Mouse (Mus musculus): ENCODE results near the gene St3gal4.

Gene St3gal4

DNA sequence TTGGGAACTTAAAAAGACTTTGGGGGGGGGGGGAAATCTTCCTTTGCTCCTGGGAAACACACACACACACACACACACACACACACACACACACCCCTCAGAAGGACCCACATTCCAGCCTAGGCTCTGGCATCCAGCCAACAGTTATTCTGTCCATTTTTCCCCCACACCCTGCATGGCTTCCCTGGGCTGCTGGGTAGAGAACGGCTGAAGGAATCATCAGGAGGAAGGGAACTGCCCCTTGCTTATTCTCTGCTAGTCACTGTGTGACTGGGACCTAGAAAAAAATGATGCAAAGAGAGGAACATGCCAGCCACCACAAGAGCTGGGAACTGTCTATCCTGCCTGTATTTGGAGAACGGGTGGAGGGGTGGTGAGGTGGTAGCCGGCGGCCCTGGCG is 101.0 kb downstream of the St3gal4 start:
- peak in 1 of 2 experiments; percentile 44 for DNase-seq (ENCODE audit: inconsistent age in 2 of 2, low spot score in 1 of 2)

DNA sequence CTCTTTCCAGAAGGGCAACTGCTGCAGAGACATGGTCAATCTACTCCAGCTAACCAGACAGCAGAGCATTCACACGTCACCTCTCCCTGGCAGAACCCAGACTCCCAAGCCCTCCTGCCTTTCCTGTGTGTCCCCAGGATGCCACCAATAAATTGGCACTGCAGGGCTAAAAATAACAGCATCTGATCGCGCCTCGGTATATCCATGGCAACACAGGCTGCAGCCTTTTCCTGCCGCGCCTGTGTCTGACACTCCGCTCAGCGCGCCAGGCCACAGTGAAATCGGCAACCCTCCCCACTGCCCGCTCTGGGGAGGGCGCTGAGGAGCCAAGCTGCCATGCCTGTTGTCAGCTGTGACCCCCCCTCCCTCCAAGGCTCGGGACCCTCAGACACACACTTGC is 101.5 kb downstream of the St3gal4 start:
- peak; percentile 49 to 62 for DNase-seq (ENCODE audit: inconsistent age in 2 of 2, low spot score in 1 of 2)

DNA sequence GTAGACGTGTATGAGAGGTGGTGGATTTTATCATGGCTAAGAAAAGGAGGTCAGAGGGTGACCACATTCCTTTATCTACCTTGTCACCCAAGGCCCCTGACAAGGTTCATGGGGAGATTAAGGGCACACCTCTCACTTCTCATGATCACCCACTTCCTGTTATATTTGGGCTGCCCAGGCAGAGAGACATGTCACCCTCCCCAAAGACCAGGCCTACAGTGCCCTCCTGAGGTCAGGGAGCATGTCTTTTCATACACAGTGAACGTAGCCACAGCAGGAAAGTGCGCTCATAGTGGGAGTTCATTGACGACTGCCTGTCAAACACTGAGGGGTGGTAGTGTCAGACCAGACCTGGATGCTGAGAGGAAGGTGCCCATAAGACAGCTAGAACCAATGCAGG is 102.3 kb downstream of the St3gal4 start:
- DNase-seq (ENCODE audit: inconsistent age in 2 of 2, low spot score in 1 of 2), result peak; percentile 52 to 78

DNA sequence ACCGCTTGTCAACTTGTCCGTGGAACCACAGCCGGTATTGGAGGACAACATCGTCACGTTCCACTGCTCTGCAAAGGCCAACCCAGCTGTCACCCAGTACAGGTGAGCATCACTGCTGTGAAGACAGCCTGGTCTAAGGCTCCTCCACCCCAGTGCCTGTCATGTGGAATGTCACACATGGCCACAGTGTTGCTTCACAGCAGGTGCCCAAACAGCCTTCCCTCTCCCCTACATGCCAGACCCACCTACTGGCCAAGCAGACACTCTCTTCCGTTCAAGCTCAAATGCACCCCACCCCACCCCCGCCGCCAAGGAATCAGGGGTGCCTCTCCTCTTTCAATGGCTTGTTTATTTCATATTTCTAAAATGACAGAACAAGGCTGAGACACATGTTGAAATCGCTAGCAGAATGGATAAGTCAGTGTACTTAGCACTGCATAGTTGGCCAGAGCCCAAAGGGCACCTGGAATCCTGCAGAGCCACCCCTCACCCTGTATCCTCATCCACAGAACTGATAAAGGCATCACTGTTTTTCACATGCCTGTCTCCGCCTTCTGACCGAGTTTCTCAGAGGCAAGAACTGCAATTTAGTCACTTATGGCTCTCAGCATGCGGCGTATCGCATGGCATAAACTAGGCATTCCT is 111.2 kb downstream of the St3gal4 start:
- no peak for DNase-seq (ENCODE audit: inconsistent age in 2 of 2, low spot score in 1 of 2)

DNA sequence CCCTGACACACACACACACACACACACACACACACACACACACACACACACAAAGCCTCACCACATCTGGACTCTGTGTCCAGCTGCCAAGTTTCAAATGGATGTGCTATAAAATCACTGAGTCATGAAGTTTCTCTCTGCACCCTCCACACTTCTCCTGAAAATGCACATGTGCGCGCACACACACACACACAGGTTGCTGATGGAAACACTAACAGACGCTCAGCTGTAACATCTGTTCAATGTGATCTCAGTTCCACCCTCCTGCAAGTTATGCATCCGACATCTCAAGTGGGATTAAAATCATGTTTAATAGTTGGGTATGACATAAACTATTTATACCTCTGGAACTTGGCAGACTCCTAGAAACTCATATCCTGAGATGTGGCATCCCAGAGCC is 115.0 kb downstream of the St3gal4 start:
- DNase-seq (ENCODE audit: inconsistent age in 2 of 2, low spot score in 1 of 2), result no peak

DNA sequence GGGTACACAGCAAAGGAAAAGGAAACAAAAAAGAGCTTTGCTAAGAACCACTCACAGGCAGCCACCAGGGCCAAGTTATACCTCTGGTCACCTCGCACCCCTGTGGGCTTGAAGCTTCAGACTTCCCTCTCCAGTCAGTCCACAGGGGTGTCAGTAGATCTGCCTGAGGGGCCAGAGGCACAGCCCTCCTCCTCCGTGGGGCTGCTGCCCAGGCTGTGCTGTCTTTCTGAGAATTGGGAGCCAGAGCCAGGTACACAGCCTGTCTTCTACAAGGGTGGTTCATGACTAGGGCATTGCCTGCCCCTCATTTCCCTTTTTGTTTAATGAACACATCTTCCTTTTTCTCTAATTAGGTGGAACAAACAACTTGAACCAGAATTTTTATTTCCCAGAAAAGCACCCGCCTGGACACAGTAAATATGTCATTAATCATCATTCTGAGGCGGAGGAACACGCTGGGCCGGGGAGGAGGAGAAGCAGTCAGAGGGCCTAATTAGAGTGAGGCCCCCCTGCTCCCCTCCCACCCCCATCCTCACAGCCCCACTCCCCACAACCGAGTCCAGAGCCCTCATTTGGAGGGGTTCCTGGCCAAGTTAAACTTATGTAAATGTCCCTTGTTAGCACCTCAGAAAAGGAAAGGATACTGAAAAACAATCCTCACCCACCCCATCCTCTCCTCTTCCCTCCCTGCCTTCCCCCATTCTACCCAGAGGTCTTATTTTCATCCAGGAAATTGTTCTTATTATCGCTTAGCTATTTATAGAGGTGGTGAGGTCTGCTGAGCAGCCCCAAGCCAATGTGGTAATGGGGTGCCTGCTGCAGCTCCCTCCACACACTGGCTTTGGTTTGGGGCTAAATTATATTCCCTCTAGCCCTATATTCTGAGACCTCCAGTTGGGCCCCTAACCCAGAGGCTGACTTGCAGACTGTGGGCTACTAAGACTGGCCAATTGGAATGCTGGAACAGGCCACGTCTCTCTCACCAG is 120.9 kb downstream of the St3gal4 start:
- DNase-seq (ENCODE audit: inconsistent age in 2 of 2, low spot score in 1 of 2), result no peak
